Mouse (Mus musculus) ovary, adult 18-20 months (tissue): ENCODE results near the gene Atxn1.

ENCODE experiments used
- DNase-seq: peaks from one replicate; pipeline ENCODE4 v3.0.0; 2022; ENCODE audit warnings: low spot score, mixed read lengths

The Atxn1 gene

DNA sequence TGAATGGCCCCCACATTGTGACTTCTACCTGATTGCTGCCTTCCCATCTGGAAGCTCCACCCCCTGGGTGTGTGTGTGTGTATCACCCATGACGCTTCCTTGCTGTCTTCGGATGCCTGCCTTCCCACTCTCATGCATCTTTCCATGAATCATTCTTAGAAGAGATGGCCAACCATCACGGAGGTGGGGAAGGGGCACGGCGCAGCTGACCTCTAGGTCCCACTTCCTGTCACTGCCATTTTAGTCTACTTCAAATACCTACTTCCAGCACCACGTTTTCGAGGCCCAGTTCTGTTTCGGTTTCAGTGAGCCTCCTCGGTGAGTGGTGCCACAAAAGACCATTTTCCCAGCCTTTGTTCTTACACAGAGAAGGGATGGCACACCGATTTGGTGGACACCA is 99.2 kb downstream of the Atxn1 start:
- DNase-seq: no peak

DNA sequence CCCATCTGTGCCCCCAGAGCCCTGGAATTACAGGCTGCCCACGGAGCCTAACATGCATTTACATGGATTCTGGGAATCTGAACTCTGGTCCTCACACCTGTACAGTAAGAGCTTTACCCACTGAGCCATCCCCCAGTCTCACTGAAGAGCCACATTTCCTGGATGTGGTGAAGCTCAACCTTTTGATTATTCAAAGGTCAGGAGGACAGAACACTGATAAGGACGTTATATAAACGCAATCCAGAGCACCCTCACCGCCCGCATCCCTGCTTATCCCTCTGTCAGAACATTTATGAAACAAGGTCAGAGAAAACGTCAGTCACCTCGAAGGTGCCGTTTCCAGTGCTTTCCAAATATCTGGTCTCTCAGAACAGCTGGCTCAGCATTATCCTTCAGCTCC is 101.0 kb downstream of the Atxn1 start:
- DNase-seq: no peak

DNA sequence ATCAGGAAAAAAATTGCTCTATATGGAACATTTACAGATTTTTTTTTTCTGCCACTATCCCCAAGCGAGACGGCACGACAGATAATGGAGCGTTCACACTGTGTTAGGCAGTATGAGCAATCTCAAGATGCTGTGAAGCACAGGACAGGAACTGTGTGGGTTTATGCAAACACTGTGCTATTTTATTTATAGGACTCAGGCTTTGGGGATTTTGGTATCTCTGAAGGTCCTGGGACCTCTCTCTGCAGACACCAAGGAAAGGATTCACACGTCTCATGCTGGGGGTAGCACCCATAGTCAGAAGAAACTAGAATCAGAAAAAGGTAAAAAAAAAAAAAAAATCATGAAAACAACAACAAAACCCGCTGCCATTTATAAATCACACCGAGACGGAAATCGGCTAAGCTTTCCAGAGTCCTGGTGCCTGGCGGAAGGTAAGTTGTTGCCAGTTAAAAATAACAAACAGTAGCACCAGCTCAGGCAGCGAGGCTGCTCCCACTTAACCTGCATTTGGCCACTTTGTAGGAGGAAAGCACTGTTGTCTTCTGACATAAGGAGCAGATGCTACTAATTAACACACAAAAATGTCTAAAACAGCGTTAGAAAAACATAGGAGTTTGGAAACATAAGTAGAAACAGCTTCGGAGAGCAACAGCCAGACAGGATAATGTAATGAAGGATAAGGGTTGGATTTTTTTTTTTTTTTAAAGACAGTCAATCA is 102.8 kb downstream of the Atxn1 start:
- no peak for DNase-seq

DNA sequence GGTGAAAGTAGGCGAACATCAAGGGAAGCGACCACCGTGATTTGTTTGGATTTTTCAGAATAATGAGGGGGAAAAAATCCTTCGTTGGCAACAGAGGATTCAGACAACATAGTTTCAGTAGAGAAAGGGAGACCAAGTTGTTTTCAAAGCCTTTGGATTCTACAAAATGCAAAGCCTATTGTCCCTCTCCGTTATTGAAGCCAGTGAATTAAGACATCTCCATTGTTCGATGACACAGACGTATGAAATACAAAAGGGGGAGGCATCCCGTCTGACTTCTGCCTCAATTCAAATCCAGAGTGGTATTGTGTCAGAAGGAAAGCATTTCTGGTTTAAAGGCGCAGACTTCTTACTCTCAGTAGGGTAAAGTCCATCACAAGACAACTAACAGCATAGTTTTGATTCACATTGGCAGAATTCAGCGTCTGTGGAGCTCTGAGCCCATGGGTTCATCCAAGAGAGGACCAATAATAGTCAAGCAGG is 103.7 kb downstream of the Atxn1 start:
- DNase-seq: no peak

DNA sequence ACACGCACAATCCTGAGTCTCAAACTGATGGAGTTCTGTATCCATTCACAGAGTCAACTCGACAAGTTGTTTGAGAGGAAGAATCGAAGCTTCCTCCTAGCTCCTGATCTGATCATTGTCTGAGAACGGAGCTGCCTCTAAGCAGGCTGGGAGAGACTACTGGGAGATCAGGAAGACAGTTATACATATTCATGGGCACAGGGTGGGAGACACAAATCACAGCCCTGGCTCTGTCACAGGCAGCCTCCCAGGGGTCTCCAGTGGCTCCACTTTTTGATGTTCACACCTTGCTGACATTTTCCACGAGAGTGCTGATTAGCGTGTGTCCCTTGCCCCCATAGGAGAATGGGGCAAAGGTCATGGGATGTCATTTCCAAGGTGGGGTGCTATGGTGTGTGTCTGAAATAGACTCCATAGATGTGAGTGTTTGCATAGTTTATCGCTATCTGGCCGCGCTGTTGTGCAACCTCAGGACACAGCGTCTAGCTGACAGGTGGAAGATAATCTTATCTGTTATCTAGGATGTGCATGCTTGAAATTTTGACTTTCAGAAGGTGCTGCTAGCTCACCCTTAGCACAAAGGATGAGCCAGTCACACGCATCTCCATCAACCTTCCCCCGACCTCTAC is 105.6 kb downstream of the Atxn1 start:
- DNase-seq: no peak

DNA sequence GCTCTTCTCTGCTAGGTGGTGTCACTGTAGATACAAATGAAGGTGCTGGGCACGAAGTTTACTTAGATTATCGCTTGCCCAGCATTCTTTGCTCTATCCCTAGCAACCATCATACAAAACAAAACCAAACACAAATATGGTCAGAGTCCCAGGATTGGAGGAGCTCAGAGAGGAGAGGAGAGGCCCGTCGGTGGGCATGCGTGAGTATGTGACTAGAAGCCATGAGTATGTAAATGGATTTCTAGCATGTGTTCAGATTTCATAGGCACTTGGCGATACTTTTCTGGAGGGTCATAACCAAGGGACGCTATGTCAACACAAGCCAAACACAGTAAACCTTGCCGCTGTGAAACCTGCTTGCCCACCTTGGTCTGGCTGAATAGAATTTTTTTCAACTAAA is 107.4 kb downstream of the Atxn1 start:
- DNase-seq: no peak

DNA sequence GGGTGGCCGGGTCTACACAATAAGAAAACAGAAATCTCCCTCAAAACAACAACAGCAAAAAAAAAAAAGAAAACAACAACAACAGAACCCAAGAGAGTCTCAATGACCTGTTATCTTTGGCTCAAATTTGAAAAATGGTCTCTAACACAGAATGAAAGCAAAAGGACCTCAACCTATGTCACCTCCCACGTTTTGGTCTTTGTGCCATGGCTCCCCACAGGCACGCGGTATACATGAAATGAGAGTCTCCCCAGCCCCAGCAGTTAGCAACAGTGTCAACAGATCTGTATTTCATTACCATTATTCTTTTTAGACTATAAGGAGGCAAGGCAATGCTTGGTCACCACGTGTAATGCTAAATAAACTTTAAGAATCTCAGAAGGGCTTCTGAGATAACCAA is 110.3 kb downstream of the Atxn1 start:
- no peak for DNase-seq

DNA sequence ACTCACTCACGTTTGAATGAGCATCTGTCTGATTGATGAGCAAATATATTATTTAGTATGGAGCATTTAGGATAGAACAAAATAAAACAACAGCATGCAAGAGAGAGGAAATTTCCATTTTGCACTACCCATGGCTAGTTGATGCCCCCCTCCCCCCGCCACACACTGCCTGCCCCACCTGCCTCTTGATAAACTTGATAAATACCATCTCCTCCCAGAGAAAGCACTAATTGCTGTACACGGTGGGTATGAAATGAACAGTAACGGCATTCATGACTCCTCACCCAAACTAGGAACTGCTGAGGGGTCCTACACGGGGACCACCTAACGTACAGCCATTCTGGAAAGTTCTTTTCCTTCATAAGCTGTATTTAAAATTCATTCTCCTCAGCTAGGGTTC is 111.1 kb downstream of the Atxn1 start:
- no peak for DNase-seq

DNA sequence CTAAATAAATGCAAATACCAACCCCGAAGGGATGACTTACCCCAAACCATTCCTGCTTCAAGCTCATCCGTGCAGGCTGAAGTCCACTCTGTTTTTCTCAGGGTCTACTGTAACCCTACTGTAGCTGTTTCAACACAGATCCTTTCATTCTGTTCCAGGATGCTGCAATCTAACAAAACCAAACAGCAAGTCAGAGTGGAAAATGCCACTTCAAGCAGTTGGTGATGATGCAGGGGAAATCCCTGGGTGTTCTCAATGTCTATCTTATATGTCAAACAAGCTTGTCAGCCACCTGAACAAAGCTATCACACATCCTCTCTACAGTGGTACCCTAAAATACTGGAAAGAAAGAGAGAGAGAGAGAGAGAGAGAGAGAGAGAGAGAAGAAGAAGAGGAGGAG is 112.5 kb downstream of the Atxn1 start:
- DNase-seq: no peak

DNA sequence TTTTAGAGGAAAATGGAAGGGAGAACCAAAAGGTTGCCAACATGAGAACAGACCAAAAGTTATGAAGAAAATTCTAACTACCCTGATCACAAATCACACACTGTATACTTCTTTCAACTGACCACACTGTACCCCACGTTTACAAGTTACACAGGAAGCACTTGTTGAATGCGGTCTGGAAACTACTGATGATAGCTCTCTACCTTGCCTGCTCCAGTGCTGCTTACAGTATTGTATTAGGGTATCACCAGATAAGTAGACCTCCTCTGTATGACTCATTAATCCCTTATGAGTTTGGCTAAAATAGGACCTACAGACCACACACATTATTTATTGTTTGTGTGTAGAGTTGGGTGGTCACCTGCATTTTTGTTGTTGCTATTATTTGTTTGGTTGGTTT is 113.1 kb downstream of the Atxn1 start:
- no peak for DNase-seq

DNA sequence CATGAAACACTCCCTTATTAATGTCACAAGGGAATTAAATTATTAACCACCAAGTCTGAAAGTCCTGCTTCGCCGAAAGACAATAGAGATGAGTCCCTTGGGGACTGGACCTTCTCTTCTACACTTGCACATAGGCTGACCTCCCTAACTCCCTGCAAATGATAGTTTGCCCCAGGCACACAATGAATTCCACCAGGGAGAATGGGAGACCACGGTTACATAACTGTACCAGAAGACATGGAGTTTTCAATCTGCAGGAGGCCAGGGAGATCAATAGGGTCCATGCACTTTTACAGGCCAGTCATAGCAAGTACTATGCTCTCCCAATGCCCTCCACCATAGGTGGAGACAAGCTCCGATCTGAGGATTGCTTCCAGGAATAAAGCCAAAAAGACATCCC is 113.7 kb downstream of the Atxn1 start:
- DNase-seq: no peak

DNA sequence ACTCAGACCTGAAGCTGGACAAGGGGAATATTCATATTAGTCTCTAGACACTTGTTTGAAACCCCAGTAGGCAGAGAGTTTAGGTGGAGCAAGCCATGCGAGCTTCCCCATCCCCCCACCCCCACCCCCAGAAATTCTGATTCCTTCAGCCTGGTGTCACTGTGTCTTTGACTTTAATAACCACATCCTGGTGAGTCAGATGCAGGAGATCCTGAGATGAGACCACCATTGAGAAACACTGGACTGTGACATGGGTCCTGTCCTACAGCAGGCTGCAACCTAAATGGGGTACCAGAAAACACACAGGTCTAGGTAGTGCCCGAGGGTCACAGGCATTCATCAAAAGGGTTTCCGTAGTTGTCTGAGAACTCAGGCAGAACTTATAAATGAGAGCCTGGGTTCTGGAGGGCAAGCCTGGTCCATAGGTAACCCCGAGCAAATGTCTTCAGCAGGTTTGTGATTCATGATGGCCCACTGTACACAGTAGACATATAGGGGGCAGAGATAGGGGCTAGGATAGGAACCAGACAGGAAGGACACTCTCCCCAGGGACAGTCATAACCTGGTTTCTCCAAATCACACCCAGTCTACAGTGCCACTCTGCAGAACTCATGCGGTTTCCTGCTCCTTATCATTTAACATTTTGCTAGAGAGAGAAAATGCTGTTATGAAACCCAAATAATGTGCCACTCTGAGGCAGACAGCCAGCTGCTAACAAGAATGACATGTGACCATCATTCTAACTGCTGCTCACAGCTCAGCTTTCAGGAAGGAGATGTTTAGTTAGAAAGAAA is 114.4 kb downstream of the Atxn1 start:
- DNase-seq: no peak

DNA sequence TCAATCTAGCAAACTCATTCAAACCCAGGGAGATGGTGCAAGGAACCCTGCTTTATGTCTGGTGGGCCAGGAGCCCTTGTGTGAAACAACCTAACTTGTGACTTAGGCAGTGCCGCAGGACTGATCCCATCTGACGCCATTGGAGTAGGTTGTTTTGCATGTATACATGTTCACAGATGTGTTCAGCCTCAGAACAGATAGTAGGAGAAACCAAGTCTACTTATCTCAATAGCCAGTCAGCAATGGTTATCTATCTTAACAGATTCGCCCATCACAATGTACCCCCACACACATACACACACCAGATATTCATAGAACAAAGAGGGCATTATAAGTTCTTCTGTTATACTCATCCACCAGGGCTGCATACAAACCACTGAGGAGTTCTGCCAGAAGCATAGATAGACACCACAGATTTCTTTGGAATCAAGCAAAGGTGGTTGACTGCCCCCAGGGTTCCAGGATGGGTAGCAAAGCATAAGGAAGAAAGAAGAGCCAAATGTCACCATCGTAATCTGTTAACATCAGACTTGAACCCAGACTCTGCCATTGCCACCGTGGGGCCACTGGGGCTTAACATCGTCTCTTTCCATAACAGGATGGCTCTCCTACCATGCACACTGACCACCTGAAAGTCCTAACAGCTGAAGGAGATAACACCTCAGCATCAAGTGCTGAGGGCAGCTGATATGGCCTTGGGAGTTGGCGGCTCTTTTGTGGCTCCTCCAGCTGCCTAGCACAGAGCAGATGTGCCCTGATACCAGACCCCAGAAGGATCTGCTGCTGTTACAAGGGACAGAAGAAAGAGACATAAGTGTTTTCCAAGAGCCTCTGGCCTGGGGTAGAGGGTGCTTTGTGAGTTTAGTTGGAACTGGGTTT is 115.4 kb downstream of the Atxn1 start:
- DNase-seq: no peak

DNA sequence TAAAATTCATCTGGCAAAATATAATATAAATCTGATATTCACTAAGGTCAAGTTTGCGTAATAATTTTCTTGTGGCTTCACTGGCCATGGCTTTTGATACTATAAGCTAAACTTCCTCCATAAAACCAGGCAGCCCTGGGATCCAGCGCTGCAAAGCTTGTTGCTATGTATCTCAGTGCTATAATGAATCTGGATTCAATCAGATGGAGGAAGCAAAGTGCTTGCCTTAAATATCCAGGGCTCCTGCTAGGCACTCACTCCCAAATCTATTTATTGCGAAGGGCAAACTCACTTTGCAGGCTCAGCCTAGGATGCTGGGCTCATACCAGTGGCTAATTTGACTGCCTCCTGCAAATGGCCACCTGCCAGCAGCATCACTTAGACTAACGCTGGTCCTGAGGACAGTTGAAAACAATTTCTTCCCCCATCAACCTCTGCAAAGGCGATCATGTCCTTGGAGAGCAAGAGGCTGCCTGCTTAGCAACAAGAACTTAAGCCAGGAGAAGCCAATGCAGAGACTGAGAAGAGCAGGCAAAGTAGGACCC is 122.2 kb downstream of the Atxn1 start:
- no peak for DNase-seq

DNA sequence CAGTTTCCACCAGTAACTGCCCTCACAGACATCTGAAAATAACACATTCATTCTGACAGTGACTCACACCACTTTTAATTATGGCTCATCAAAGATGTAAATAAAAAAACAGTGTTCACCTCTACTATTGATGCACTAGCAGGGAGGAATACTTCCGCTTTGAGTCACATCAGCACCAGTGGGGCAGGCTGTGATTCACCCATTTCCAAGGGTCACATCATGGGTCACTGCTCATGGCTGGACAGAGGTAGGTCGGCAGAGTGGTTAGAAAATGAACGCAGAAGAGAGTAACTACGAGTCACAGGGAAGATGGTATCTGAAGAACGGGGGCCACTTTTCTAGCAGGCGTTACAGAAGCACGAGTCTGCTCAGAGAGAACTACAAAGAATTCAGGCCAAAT is 124.9 kb downstream of the Atxn1 start:
- DNase-seq: no peak

DNA sequence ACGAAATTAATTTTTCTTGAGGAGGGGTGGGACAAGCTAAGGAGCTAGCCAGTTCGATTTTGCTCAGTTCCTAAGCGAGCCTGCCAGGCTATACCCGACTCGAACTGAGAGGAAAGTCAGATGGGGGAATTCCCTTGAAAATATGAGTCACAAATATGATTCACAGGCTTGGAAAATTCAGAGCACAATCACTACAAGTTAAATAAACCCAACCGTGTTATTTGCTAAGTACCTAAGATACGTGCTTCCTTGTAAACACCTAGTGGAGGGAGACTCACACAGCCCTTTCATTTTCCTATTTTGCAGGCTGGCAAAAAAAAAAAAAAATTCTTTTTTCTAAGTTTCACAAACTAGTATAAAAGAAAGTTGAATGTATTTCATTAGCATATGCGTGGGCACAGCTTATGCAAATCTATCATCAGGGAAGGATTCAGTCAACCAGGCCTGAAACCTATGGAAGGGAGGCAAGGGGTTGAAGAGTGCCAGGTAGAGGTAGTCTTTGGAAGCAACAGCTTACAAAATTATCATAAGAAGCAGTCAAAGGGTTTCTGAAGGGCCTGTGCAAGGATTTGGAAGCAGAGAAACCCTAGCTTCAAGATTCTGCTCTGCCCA is 127.1 kb downstream of the Atxn1 start:
- DNase-seq: no peak

DNA sequence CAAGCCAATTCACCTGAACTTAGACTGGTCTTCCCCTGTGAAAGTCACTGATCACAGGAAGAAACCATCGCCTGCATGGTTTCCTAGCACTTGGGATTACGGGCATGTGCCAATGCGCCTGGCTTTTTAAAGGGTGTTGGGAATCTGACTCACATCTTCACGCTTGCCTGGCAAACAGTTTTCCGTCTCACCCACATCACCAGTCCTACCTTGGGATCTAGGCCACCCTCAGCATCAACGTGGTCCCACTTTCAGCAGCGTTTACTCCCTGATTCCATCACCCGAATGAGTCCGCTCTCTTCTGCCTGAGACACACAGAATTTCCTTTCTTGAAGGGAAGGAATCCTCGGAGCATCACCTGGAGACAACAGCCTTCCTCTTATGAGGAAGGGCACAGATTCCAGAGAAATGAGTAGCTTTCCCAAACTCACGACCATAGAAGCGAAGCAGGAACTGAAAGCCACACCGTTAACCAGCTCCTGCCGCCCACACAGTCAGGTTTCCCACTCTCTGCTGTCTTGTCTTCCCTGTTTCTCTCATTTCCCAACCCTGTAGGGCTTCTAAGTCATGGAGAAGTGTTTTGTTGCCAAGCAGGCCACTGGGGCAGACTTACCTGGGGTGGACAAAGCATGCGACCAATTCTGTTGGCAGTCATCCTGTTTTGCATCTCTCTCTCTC is 128.3 kb downstream of the Atxn1 start:
- DNase-seq: no peak

DNA sequence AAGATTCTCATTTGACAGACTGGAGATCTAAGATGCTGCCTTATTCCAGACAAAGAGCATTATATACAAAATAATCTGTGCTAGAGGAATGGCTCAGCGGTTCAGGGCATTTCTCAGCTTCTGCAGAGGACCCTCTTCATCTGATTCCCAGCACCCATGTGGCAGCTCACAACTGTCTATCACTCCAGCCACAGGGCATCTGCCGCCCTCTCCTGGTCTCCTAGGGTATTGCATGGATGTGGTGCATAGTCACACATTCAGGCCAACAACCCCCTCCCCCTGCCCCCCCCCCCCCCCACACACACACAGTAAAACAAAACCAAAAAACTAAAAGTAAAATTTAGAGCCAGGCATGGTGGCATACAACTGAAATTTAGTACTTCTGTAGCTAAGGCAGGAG is 130.5 kb downstream of the Atxn1 start:
- DNase-seq: no peak

DNA sequence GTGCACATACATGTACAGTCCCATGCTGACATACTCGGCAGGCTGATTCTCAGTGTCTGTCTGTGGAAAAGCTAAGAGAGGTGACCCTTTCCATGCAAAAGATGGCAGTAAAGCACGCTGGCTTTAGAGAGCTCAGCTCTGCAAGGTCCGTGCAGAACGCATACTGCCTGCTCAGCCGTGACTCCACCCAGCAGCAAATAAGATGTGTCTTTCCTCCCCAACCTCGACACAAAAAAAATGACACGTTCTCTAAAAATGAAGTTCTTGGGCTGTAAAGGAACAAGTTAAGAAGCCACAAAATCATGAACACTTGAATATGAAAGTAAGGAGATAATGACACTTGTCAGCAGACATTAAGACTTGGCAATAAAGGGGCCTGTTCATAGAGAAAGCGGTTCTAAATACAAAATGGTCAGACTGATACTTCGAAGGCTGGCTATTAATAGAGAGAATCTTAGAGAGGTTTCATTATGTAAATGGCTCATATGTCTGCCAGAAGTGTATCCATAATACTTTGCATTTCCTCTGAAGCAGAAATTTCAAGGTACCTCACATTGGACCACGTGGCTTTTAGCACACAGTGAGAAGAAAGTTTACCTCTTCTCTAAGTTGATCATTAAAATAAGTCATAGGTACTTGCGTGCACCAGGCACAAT is 132.0 kb downstream of the Atxn1 start:
- no peak for DNase-seq

DNA sequence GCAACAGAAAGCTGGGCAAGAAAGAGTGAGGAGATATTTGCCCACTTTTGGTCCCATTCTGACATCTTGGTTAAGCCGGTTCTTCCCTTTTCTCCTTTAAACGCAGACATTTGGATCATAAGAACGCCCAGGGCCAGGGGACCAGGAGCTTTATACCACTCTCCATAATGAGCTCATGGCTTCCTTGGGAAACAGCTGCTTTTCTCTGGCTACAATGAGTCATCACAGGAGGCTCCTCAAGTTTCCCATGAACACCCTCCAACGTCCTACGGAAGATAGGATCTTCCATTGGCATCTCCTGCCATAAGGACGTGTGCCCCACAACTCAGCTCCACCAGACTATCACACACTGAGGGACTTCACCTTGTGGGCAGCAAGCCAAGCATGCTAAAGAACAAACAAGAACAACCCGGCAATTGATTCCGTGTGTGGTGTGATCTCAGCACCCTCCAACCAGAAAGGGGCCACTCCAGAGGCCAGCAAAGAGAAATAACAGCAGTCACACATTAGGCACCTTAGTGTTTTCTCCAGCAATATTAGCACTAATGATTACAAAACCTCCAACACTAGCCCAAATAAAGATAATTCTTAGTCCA is 135.4 kb downstream of the Atxn1 start:
- DNase-seq: no peak
